ENCODE assay signal across 8 mouse cellular contexts in the genomic region with DNA sequence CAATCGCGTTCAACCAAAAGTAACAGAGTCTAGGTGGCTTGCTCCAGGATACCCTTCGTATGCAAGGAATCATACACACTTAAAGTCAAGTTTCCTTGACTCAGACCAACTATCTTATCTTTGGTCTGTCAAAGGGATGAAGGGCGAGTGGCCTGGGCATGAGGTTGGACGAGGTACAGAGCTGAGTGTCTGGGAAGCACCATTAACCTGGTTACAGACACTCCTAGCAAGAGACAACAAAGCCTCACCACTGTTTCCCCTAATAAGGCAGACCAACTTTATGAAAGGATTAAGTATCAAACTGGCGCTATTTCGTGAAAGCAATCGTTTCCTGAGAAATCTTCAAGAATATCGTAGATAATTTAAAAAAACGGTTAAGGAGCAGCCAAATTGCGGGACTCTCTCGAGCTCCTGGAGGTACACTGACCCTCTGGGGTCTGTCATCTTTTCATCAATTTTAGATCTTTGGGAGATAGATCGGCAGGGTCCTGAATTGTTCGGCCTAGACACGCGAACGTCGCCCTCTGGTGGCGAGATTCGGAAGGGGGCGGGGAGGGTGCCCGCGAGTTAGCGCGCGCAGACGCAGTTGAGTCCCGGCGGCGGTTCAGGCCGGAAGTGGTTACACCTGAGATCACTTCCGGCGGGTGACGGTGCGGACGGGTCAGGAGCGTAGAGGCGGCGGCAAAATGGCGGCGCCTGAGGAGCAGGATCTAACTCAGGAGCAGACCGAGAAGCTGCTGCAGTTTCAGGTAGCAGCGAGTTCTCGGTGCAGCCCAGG. TPM values are rescaled to one million over a fixed set of nuclear protein-coding genes. Genes with fewer than 3 reads are reported as not detected.
DNase-seq lines count a peak whose midpoint lies in the region; ATAC-seq and TF ChIP-seq lines count a peak whose summit lies in the region.

Gene Faf2, plus strand, starts transcription at position 630 of the 778 bp plus-strand sequence.

- H3K9me3 ChIP-seq in heart, embryonic 11.5 days (replicated peaks; ENCODE audit: control insufficient read depth, low read length), result no peaks in the 10 kb centered on the region
- H3K9me3 ChIP-seq in kidney, embryonic 16.5 days (ENCODE audit: low read length), result no peaks in the 10 kb centered on the region

- H3K36me3 ChIP-seq in heart, embryonic 11.5 days (ENCODE audit: control insufficient read depth, insufficient read depth, low read length), result no peaks in the 10 kb centered on the region; the same call in 1 of the 2 replicates
- peaks cover 8% of the 10 kb centered on the region; the same call in 1 of the 2 replicates for H3K36me3 ChIP-seq in kidney, embryonic 16.5 days (ENCODE audit: insufficient read depth, low read length)
- H3K36me3 ChIP-seq in liver, adult 2 months (ENCODE audit: control insufficient read depth, insufficient read depth, low read length), result no peaks in the 10 kb centered on the region
- no peaks in the 10 kb centered on the region for H3K36me3 ChIP-seq in myocyte (ENCODE audit: control insufficient read depth, insufficient read depth)
- H3K36me3 ChIP-seq in splenic B cell, adult 2 months (ENCODE audit: control insufficient read depth, insufficient read depth, low read length, poor library complexity, severe bottlenecking), result no peaks in the 10 kb centered on the region

- no peaks in the 10 kb centered on the region for H3K27me3 ChIP-seq in heart, embryonic 11.5 days (ENCODE audit: control insufficient read depth, insufficient read depth, low read length)
- no peaks in the 10 kb centered on the region for H3K27me3 ChIP-seq in kidney, embryonic 16.5 days (ENCODE audit: insufficient read depth, low read length)
- H3K27me3 ChIP-seq in liver, adult 2 months (ENCODE audit: control insufficient read depth, insufficient read depth, low read length), result no peaks in the 10 kb centered on the region
- H3K27me3 ChIP-seq in myocyte (ENCODE audit: control insufficient read depth, insufficient read depth, insufficient read length), result no peaks in the 10 kb centered on the region
- no peaks in the 10 kb centered on the region for H3K27me3 ChIP-seq in splenic B cell, adult 2 months (ENCODE audit: control insufficient read depth, insufficient read depth, low read length, poor library complexity, severe bottlenecking)

- H3K4me2 ChIP-seq in heart, embryonic 11.5 days, result peak within 1 kb of the TSS; percentile 68
- peak within 1 kb of the TSS; percentile 91 for H3K4me2 ChIP-seq in kidney, embryonic 16.5 days (replicated peaks; ENCODE audit: low read depth, low read length)
- H3K4me2 ChIP-seq in myocyte (ENCODE audit: low read depth), result peak within 1 kb of the TSS; percentile 81

- ATAC-seq in erythroblast, adult 5-6 weeks (replicated peaks; ENCODE audit: low FRiP score, poor library complexity, severe bottlenecking), result peak; percentile 98
- ATAC-seq in heart, embryonic 11.5 days (replicated peaks; ENCODE audit: insufficient number of reproducible peaks, low FRiP score, low TSS enrichment), result peak; percentile 92
- ATAC-seq in kidney, embryonic 16.5 days (ENCODE audit: low FRiP score, low TSS enrichment), result peak; percentile 98

- 8% methylated on average over 44 of the region's 44 CpGs for WGBS in heart, embryonic 11.5 days (ENCODE audit: insufficient replicate concordance)
- WGBS in kidney, embryonic 16.5 days, result 11% methylated on average over 44 of the region's 44 CpGs
- 14% methylated on average over 44 of the region's 44 CpGs for WGBS in liver, adult 2 months

- H3K9ac ChIP-seq in heart, embryonic 11.5 days (ENCODE audit: low read depth, low read length), result peak within 1 kb of the TSS; percentile 98
- H3K9ac ChIP-seq in kidney, embryonic 16.5 days (replicated peaks; ENCODE audit: low read length), result peak within 1 kb of the TSS; percentile 97
- H3K9ac ChIP-seq in liver, adult 2 months (ENCODE audit: low read depth, low read length), result peak within 1 kb of the TSS; percentile 97

- peak; percentile 83 for TF ChIP-seq POLR2A in liver, adult 2 months (IDR thresholded peaks at IDR 0.05; ENCODE audit: extremely low read depth, insufficient read depth, low read length)
- TF ChIP-seq POLR2A in myocyte (IDR thresholded peaks at IDR 0.05; ENCODE audit: insufficient read length, low read depth), result peak; percentile 84

- peaks cover 30% of the 10 kb centered on the region for H3K79me2 ChIP-seq in liver, adult 2 months (ENCODE audit: control insufficient read depth, insufficient read depth, low read length)
- peaks cover 46% of the 10 kb centered on the region for H3K79me2 ChIP-seq in myocyte (ENCODE audit: control insufficient read depth, insufficient read depth)

- DNase-seq in B cell, adult 2 months, result peak; percentile 99
- peak; percentile 97 for DNase-seq in brain, adult 2 months (ENCODE audit: low read depth, low spot score)
- peak; percentile 69 for DNase-seq in liver, adult 2 months (ENCODE audit: extremely low read depth, low read depth, low spot score)
- DNase-seq in splenic B cell, adult 2 months (ENCODE audit: low read depth, low spot score), result peak; percentile 98

- peak within 1 kb of the TSS; percentile 39 for H3ac ChIP-seq in myocyte (ENCODE audit: control insufficient read depth, insufficient read length)

- peaks cover 8% of the 10 kb centered on the region for H3K4me1 ChIP-seq in heart, embryonic 11.5 days (ENCODE audit: control insufficient read depth, insufficient read depth, low read length)
- peaks cover 13% of the 10 kb centered on the region for H3K4me1 ChIP-seq in kidney, embryonic 16.5 days (ENCODE audit: insufficient read depth, low read length)
- peaks cover 11% of the 10 kb centered on the region for H3K4me1 ChIP-seq in liver, adult 2 months (ENCODE audit: control insufficient read depth, insufficient read depth, low read length)

- peak within 1 kb of the TSS; percentile 81 for H3K27ac ChIP-seq in heart, embryonic 11.5 days (ENCODE audit: low read depth, low read length)
- H3K27ac ChIP-seq in kidney, embryonic 16.5 days (ENCODE audit: low read length), result peak within 1 kb of the TSS; percentile 83
- peak within 1 kb of the TSS; percentile 88 for H3K27ac ChIP-seq in liver, adult 2 months (replicated peaks; ENCODE audit: insufficient read depth, low read depth, low read length)

- peak within 1 kb of the TSS; percentile 90 for H3K4me3 ChIP-seq in heart, embryonic 11.5 days (ENCODE audit: low read depth, low read length)
- H3K4me3 ChIP-seq in kidney, embryonic 16.5 days (ENCODE audit: low read length), result peak within 1 kb of the TSS; percentile 98
- H3K4me3 ChIP-seq in liver, adult 2 months (ENCODE audit: insufficient read depth, low read depth, low read length), result peak within 1 kb of the TSS; percentile 95
- peak within 1 kb of the TSS; percentile 98 for H3K4me3 ChIP-seq in myocyte

- peak; percentile 88 for TF ChIP-seq CTCF in liver, adult 2 months (IDR thresholded peaks at IDR 0.05; ENCODE audit: low read depth, low read length)

TF ChIP-seq in myocyte, 11 proteins besides CTCF, POLR2A, EP300 and RAD21:
- TF ChIP-seq TCF3 (IDR thresholded peaks at IDR 0.05; ENCODE audit: insufficient read length, low read depth) (no peak), SRF (IDR thresholded peaks at IDR 0.05; ENCODE audit: control insufficient read depth, insufficient read length, low read depth) (no peak), CEBPB (IDR thresholded peaks at IDR 0.05; ENCODE audit: insufficient read depth, poor library complexity, severe bottlenecking) (no peak), TCF12 (IDR thresholded peaks at IDR 0.05; ENCODE audit: insufficient read depth, poor library complexity, severe bottlenecking) (no peak), E2F4 (IDR thresholded peaks at IDR 0.05; ENCODE audit: insufficient read depth) (no peak), POLR2AphosphoS2 (IDR thresholded peaks at IDR 0.05; ENCODE audit: insufficient read length, low read depth) (peak; percentile 86), MYOG (IDR thresholded peaks at IDR 0.05; ENCODE audit: control insufficient read depth in 1 of 3, insufficient read depth in 1 of 3, insufficient read length in 2 of 3, low read depth in 2 of 3) (peak in 1 of 3 experiments; percentile 4)

RNA-seq across cellular contexts. Expression of gene Faf2, which starts in this region (rescaled TPM):
- total RNA-seq in erythroblast, adult 5-6 weeks (2015; ENCODE audit: low replicate concordance), result 14.6 and 35.7 TPM in 2 replicates
- total RNA-seq in erythroblast, adult 5-6 weeks (2017; ENCODE audit: low replicate concordance), result 15.3 and 18.4 TPM in 2 replicates
- polyA plus RNA-seq in heart, embryonic 11.5 days (2014; fragmentation: Nextera tagmentation; extraction: Ambion mirVana), result 61.1 and 73.8 TPM in 2 replicates
- polyA plus RNA-seq in kidney, embryonic 16.5 days (2015; fragmentation: Nextera tagmentation; extraction: Ambion mirVana), result 76.0 and 83.6 TPM in 2 replicates
- 25.1 and 29.9 TPM in 2 replicates for total RNA-seq in liver, adult 2 months (2014; rRNA removed)
- 22.5 and 28.1 TPM in 2 replicates for polyA plus RNA-seq in liver, adult 2 months (2012; rRNA removed)
- polyA plus RNA-seq in myocyte (2012; fragmentation: generic; extraction: Trizol), result 30.3 TPM

Comparison
In these comparisons a context has a peak if more than half of its experiments do, and no peak if none do; other contexts are left out.
1. Peak in every context shown above with its lines: DNase-seq, ATAC-seq, H3K4me3 ChIP-seq and H3K27ac ChIP-seq.